Mouse (Mus musculus): ENCODE measurements around the gene Sparc. TPM values are rescaled to one million over a fixed set of nuclear protein-coding genes. Genes with fewer than 3 reads are reported as not detected.

Sparc gene
- 100 to 1,000 TPM in 1 of 26 experiments, 1 to 10 TPM in 17, under 1 TPM in 4, not detected in 4; 0.69 to 408 (median 1.5) TPM for total RNA-seq (2018; cell fraction: chromatin; rRNA removed)
- total RNA-seq (2018; cell fraction: cytosol; rRNA removed), result under 1 TPM in 22 of 26 experiments, not detected in 4; 0.06 to 0.54 (median 0.23) TPM
- total RNA-seq (2018; cell fraction: nucleus; rRNA removed), result 10 to 100 TPM in 1 of 26 experiments, 1 to 10 TPM in 2, under 1 TPM in 9, not detected in 14; 0.28 to 57.5 (median 0.50) TPM
- polyA plus RNA-seq (2018), result 0.30 to 1.5 TPM (median 0.63 TPM) in 3 replicates

DNA sequence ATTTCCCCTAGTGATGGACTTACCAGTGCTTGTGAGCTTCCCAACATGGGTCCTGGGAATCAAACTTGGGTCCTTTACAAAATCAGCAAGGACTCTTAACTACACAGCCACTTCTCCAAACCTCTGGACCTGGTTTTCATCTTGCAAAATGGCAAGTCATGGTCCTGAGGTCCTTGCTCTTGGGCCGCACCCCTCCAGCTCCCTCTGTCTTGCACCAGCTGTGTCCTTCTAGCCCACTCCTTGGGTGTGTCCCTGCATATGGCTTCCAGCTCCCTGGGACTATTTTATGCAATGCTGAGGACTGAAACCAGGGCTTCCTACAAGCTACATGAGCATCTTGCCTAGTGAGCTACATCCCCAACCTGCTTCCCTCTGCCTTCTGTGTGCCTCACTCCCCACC is at the start of gene Sparc:
Gene Sparc, minus strand, starts transcription at position 206 of the 400 bp plus-strand sequence.
- H3K4me3 ChIP-seq (ENCODE audit: inconsistent target), result no peak within 1 kb of the TSS
- WGBS (ENCODE audit: missing documents), result 75% methylated on average over 1 of the region's 1 CpGs
- no peaks in the 10 kb centered on the region for H3K36me3 ChIP-seq (ENCODE audit: inconsistent target)

DNA sequence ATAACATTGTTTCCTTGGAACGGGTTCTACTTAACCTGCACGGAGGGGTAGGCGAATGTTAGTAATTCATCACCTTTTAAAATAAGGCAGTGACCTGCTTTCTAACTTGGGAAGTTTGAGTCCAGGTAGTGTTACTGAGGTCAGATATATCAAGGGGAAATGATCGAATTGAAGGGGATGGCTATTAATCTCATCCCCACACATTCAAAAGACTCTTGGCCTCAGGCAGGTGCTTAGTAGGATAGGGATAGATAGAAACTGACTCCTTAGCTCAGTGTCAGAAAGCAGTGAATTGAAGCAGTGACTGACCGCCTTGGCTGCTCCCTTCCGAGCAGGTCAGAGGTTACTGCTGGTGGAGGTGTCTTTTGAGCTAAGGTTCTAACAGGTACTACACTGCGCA is 48.5 kb upstream of the Sparc start:
- H3K4me3 ChIP-seq (ENCODE audit: inconsistent target), result peak overlapping the region; percentile 97; the same call in 1 of the 2 replicates
- H3K36me3 ChIP-seq (ENCODE audit: inconsistent target), result no peaks in the 10 kb centered on the region
- peaks cover 67% of the 10 kb centered on the region for H3K79me2 ChIP-seq (ENCODE audit: inconsistent target)
- WGBS (ENCODE audit: missing documents), result 79% methylated on average over 7 of the region's 7 CpGs
- H3K27ac ChIP-seq, result no peak overlapping the region

More for the DNA sequence above, at the start of gene Sparc:
- H3K27ac ChIP-seq, result no peak within 1 kb of the TSS
- no peaks in the 10 kb centered on the region for H3K79me2 ChIP-seq (ENCODE audit: inconsistent target)

DNA sequence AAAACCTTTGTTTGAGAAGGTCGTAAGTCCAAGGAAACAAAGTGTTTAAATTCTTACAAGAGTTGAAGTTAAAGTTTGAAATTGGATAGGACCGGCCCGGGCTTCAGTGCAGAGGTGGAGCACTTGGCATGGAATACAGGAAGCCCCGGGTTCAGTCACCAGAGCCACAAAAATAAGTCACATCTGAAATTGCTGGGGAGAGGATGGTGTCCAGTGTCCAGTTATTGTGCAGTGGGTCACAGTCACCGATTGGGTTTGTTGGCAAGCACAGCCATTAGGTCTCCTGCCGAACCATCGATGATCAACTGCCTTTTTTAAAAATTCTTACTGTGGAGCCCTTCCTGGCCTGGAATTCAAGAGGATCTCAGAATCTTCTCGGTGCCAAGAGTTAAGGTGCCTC is 47.8 kb upstream of the Sparc start:
- H3K79me2 ChIP-seq (ENCODE audit: inconsistent target), result peaks cover 60% of the 10 kb centered on the region
- peak overlapping the region; percentile 97 for H3K4me3 ChIP-seq (ENCODE audit: inconsistent target)
- H3K36me3 ChIP-seq (ENCODE audit: inconsistent target), result no peaks in the 10 kb centered on the region
- H3K27ac ChIP-seq, result peak overlapping the region; percentile 65
- 15% methylated on average over 8 of the region's 8 CpGs for WGBS (ENCODE audit: missing documents)

DNA sequence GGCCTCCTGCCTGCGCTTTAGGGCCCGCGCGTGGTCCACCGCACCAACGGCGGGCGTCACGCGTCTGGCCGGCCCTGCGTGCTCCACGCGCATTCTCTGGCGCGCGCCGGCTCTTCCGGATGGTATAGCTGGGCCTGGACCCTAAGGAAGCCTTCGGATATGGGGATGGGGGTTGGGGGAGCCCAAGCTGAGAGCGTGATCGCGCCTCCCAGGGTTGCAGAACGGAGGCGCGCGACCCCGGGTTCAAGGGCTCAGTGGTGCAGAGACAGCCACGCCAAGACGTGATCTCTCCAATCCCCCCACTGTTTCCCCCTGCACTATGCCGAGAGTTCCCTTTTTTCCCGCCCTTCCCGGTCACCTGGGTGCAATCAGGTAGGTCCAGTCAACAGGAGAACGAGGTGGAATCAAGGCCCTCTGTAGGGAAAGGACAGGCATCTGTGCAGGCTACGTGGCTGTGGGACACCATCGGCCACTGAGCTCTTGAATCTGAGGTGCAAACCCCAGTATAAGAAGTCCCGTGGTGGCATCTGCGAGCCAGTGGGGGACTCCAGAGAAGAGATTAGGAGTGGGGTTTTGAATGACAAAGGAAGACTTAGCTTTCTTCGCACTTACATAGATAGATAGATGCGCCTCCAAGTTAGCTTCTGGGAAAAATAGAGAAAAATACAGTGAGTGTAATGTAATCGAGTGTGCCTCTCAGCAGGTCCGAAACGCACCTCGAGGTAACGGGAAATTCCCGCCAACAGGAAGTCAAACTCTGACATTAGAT is 47.1 kb upstream of the Sparc start:
- Histone ChIP-seq H3K27ac (peak overlapping the region; percentile 65), H3K36me3 (ENCODE audit: inconsistent target) (no peaks in the 10 kb centered on the region), H3K4me3 (ENCODE audit: inconsistent target) (peak overlapping the region; percentile 97), H3K79me2 (ENCODE audit: inconsistent target) (peaks cover 53% of the 10 kb centered on the region)
- WGBS (ENCODE audit: missing documents), result 0% methylated on average over 41 of the region's 46 CpGs

DNA sequence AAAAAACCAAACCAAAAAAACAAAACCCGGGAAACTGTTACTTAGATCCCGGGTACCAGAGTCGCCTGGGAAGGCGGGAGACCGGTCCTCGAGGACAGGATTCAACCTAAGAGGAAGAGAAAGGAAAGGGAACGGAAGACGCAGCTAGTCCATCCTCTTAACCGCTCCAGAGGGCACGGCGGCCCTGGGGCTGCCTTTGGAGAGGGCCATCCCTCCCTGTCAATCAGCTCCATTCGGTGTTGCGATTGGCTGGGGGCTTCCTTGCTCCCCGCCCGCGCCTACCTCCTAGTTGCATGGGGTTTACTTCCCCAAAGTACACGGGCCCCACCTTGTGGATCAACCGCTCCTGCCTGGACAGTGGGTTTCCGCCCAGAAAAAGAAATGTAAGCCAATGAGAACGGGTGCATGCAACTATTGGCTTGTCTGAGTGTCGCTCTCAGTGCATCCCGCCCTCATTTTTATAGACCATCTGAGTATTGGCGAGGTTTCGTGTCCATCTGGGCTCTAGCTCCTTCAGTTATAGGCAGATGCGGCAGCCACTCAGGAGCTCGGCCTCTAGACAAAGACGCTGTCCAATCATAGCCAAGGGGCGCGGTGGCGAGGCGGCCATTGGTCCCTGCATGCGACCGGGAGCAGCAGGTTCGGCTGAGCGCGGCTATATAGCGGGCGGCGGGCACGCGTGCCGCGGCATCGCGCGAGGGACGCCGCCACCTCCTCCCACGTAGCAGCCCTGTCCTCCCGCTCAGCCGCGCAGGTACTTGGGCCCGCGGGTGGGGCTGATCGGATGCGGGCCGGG is 46.3 kb upstream of the Sparc start, which contains the start of gene G3bp1:
Gene G3bp1, plus strand, starts transcription at position 638 of the 796 bp plus-strand sequence.
- peak within 1 kb of the TSS; percentile 97 for H3K4me3 ChIP-seq (ENCODE audit: inconsistent target)
- under 1% methylated on average over 45 of the region's 57 CpGs for WGBS (ENCODE audit: missing documents)
- H3K79me2 ChIP-seq (ENCODE audit: inconsistent target), result peaks cover 44% of the 10 kb centered on the region
- no peaks in the 10 kb centered on the region for H3K36me3 ChIP-seq (ENCODE audit: inconsistent target)
- peak within 1 kb of the TSS; percentile 99 for H3K27ac ChIP-seq

DNA sequence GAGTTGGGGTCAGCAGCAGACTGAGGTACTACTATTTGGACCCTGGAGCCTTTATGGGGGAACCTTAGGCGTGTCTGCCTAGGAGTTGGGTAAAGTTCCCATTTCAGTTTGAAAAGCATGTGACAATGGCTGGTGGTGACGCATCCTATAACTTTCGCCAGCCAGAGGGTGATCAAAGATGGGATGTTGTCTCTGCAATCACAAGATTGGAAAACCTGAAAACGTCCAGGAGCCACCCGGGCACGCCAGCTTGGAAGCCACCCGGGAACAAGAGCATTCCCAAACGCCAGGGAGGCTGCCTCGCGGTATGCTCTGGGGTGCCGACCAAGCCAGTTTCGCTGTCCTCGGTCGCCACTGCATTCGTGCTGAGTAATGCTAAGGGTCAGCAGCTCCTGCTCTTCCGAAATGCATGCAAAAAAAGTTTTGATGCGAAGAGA is 45.6 kb upstream of the Sparc start:
- Histone ChIP-seq H3K36me3 (ENCODE audit: inconsistent target) (no peaks in the 10 kb centered on the region), H3K79me2 (ENCODE audit: inconsistent target) (peaks cover 38% of the 10 kb centered on the region), H3K4me3 (ENCODE audit: inconsistent target) (peak overlapping the region; percentile 65), H3K27ac (peak overlapping the region; percentile 99)
- under 1% methylated on average over 17 of the region's 17 CpGs for WGBS (ENCODE audit: missing documents)

DNA sequence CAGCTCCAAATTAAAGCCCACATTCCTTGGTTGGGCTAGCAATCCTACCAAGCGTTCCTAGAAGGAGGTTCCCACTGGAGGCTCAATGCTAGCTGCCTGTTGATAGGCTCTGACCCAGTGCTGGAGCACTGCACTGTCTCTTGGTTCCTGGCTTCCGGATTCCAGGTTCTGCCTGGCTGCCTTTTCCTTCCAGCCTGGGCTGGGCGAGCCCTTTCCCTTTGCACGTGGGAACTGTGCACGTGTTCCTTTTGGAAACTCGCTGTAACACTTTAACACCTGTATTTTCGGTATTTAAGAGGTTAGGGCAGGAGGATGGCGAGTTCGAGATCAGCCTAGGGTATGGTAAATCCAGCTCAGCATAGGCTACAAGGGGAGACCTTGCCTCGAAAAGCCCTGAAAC is 45.0 kb upstream of the Sparc start:
- Histone ChIP-seq H3K79me2 (ENCODE audit: inconsistent target) (peaks cover 32% of the 10 kb centered on the region), H3K36me3 (ENCODE audit: inconsistent target) (no peaks in the 10 kb centered on the region), H3K4me3 (ENCODE audit: inconsistent target) (peak overlapping the region; percentile 65), H3K27ac (peak overlapping the region; percentile 99)
- WGBS (ENCODE audit: missing documents), result 91% methylated on average over 10 of the region's 10 CpGs

DNA sequence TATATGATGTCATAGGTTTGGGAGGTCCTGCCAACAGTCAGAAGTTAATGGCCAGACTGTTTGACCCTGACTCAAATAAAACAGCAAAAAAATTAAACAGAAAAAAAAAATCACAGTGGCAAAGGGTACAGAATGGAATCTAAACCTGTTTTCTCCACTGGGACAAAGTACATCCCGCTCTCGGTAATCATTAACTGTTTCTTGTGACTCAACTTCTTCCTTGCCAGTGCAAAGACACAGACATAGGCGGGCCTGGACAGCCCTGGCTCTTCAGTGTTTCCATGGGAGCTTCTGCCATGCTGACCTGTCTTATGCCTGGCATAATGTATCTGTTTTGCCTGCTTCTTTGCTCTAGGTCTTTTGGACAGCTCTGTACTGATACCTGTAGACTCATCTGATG is 42.2 kb upstream of the Sparc start:
- H3K36me3 ChIP-seq (ENCODE audit: inconsistent target), result no peaks in the 10 kb centered on the region
- peaks cover 11% of the 10 kb centered on the region for H3K79me2 ChIP-seq (ENCODE audit: inconsistent target)
- no peak overlapping the region for H3K4me3 ChIP-seq (ENCODE audit: inconsistent target)
- 100% methylated on average over 3 of the region's 3 CpGs for WGBS (ENCODE audit: missing documents)
- no peak overlapping the region for H3K27ac ChIP-seq

DNA sequence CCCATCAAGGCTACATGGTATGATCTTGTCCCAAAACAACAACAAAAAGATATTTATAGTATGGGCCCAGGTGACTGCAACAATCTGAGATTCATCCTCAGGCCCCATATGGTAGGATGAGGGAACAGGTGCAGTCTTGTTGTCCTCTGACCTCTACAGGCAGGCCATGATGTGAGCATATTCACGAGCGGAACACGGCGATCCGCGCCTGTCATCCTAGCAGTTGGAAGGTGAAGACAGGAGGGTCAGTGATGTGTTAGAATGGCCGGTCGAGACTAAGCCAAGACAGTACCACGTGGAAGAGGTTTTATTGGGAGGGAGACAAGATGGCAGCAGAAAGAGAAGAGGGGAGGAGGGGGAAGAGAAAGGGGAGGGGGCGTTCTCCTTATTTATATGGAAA is 41.7 kb upstream of the Sparc start:
- Histone ChIP-seq H3K4me3 (ENCODE audit: inconsistent target) (no peak overlapping the region), H3K79me2 (ENCODE audit: inconsistent target) (peaks cover 12% of the 10 kb centered on the region), H3K27ac (no peak overlapping the region), H3K36me3 (ENCODE audit: inconsistent target) (no peaks in the 10 kb centered on the region)
- WGBS (ENCODE audit: missing documents), result 93% methylated on average over 10 of the region's 10 CpGs

DNA sequence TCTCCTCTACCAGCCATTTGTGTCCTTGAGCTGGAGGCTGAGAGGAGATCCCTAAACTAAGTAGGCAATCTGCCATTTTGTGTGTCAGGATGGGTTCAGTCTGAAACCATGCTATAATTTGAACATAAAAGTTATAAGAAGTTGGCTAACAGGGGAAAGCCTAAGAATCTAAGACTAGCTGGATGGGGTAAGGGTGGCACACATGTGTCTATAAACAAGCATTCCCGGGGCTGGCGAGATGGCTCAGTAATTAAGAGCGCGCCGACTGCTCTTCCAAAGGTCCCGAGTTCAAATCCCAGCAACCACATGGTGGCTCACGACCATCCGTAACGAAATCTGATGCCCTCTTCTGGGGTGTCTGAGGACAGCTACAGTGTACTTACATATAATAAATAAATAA is 39.2 kb upstream of the Sparc start:
- Histone ChIP-seq H3K4me3 (ENCODE audit: inconsistent target) (no peak overlapping the region), H3K27ac (peak overlapping the region; percentile 77), H3K79me2 (ENCODE audit: inconsistent target) (peaks cover 38% of the 10 kb centered on the region), H3K36me3 (ENCODE audit: inconsistent target) (no peaks in the 10 kb centered on the region)
- WGBS (ENCODE audit: missing documents), result 97% methylated on average over 5 of the region's 9 CpGs

DNA sequence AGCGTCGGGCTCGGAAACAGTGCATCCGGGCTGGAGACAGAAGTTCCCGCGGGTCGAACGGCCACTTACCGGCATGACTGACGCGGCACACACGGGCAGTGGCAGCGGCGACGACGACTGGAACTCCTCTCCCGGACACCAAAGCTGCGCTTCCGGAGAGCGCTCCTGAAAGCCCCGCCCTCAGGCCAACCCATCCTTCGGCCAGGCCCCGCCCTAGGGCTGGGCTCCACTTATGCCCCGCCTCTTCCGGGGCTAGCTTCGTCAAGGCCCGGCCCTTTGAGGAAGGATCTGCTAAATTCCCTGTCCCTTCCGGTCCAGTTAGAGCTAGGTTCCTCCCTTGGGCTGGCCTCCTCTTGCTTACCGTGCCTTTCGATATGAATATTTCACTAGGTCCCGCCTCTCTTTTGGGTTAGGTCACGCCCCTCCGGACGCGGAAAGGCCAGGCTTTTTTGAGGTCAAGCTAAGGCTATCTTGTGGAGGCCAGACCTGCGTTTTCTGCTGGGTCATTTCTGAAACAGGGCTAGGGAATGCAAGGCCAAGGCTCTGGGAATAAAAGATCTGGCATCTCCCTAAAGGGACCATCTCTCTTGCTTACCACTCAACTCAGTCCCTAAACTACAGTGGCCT is 38.1 kb upstream of the Sparc start, which contains the start of gene Atox1:
Gene Atox1, minus strand, starts transcription at position 221 of the 627 bp plus-strand sequence.
- H3K27ac ChIP-seq, result peak within 1 kb of the TSS; percentile 77
- H3K36me3 ChIP-seq (ENCODE audit: inconsistent target), result no peaks in the 10 kb centered on the region
- WGBS (ENCODE audit: missing documents), result under 1% methylated on average over 32 of the region's 36 CpGs
- peaks cover 48% of the 10 kb centered on the region for H3K79me2 ChIP-seq (ENCODE audit: inconsistent target)
- H3K4me3 ChIP-seq (ENCODE audit: inconsistent target), result peak within 1 kb of the TSS; percentile 97

DNA sequence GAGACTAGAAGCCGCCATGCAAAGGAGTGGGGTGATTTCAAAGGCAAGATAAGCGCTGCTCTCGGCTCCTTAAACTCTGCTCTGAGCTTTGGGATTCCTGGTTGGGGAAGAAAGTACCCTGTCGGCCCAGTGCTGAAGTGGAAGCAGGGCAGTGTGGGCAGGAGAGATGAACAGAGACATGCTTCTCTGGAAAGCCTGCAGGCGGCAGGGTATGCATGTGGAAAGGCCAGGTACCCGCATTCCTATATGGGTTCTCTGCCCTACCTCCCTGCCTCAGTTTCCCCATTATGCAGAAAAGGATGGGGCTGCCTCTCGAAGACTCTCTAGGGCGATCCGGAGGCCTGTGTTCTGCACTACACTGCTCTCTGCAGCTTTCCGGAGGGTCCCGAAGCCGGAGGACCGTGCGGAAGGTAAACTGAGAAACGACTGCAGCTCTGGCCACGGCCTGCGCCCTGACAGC is 37.6 kb upstream of the Sparc start:
- Histone ChIP-seq H3K27ac (peak overlapping the region; percentile 67), H3K4me3 (ENCODE audit: inconsistent target) (peak overlapping the region; percentile 97), H3K79me2 (ENCODE audit: inconsistent target) (peaks cover 53% of the 10 kb centered on the region), H3K36me3 (ENCODE audit: inconsistent target) (no peaks in the 10 kb centered on the region)
- under 1% methylated on average over 17 of the region's 17 CpGs for WGBS (ENCODE audit: missing documents)

DNA sequence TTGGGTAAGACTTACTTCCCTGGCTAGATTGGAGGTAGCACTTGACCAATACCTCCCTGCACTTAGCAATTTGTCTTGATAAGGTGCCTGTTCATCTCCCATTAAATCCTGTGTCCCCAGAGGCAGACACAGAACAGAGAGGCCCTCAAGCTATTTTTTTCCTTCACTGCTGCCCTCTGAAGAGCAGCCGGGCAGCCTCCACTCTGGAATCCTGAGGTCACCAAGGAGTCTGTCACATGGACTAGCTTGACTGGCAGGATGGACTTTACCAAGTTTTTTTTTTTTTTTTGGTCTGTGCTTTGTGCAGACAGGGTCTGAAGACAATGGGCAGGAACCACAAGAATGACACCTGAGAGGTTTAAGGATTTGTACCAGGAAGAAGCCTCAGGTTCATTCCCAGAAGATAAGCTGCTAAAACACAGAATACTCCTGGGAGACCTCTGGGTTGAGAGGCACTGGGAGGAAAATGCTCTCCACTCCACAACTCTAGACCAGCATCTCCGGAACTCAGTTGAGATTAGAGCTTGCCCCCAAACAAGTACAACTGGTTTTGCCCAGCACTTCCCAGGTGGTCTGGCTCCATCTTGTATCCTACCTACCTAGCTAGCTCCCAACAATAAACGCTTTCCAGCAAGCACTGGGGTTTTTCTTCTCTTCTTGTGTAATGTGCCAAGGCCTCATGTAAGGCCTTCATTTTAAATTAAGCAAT is 37.0 kb upstream of the Sparc start:
- peaks cover 59% of the 10 kb centered on the region for H3K79me2 ChIP-seq (ENCODE audit: inconsistent target)
- peak overlapping the region; percentile 97 for H3K4me3 ChIP-seq (ENCODE audit: inconsistent target)
- peaks cover 1% of the 10 kb centered on the region; the same call in 1 of the 2 replicates for H3K36me3 ChIP-seq (ENCODE audit: inconsistent target)
- H3K27ac ChIP-seq, result peak overlapping the region; percentile 67
- 76% methylated on average over 3 of the region's 3 CpGs for WGBS (ENCODE audit: missing documents)
